In the genomic region with DNA sequence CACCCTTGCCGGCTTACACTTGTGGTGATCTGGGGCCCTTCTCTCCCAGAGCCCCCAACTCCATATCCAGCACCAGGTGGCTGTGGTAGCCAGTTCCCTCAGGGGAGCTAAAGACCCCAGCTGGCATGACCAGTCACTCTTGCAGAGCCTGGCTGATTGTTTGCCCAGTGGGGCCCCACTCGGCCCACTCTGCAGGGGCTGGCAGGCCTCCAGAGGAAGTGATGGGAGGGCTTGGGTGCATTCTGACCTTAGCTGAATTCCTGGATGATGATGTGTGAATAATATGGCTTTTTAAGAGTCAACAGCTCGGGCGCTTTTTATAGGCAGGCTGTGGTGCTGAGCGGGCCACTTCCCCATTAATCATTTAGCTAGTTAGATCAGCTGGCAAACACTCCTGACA, we compare ENCODE assay signal across 10 mouse cellular contexts. TPM values are rescaled to one million over a fixed set of nuclear protein-coding genes. Genes with fewer than 3 reads are reported as not detected.
DNase-seq lines count a peak whose midpoint lies in the region; ATAC-seq and TF ChIP-seq lines count a peak whose summit lies in the region.
"Had no signal": no experiment of that assay in that cellular context is flagged by ENCODE, and none has a peak within 500 bp of the region (broad histone marks: within the 10 kb centered on the region; RNA-seq: fewer than 3 reads in every experiment).

No protein-coding gene starts in this region.

- peaks cover 32% of the 10 kb centered on the region for H3K4me1 ChIP-seq in heart, embryonic 11.5 days (ENCODE audit: control insufficient read depth, insufficient read depth, low read length)
- peaks cover 9% of the 10 kb centered on the region for H3K4me1 ChIP-seq in heart, adult 2 months (ENCODE audit: control insufficient read depth, insufficient read depth, low read length)

- H3K27me3 ChIP-seq in heart, embryonic 11.5 days (ENCODE audit: control insufficient read depth, insufficient read depth, low read length) = peaks cover 6% of the 10 kb centered on the region; the same call in 1 of the 2 replicates
- H3K27me3 ChIP-seq in heart, adult 2 months (ENCODE audit: control insufficient read depth, insufficient read depth, low read length) = no peaks in the 10 kb centered on the region

- H3K9me3 ChIP-seq in heart, embryonic 11.5 days (replicated peaks; ENCODE audit: control insufficient read depth, low read length) = no peaks in the 10 kb centered on the region

- intact Hi-C loops in heart, adult 2 months (cut with DNase I) = no loop called here

- no peak for TF ChIP-seq EP300 in heart, adult 2 months (IDR thresholded peaks at IDR 0.05; ENCODE audit: insufficient read depth, low read depth, low read length)

- no peak for TF ChIP-seq POLR2A in heart, adult 2 months (IDR thresholded peaks at IDR 0.05; ENCODE audit: insufficient read depth, low read depth, low read length)

- H3K79me2 ChIP-seq in heart, adult 2 months (replicated peaks; ENCODE audit: control insufficient read depth, insufficient read depth, low read length) = no peaks in the 10 kb centered on the region

- H3K36me3 ChIP-seq in heart, embryonic 11.5 days (ENCODE audit: control insufficient read depth, insufficient read depth, low read length) = no peaks in the 10 kb centered on the region
- no peaks in the 10 kb centered on the region for H3K36me3 ChIP-seq in heart, adult 2 months (ENCODE audit: control insufficient read depth, insufficient read depth, low read length)
- H3K36me3 ChIP-seq: G1E had no signal

- no peak for DNase-seq in heart, adult 2 months
- DNase-seq in ovary, postnatal 36 days (ENCODE audit: low spot score) = peak; percentile 36
- no peak for DNase-seq in ovary, adult 18-20 months (ENCODE audit: low spot score)
- peak; percentile 53 for DNase-seq in kidney, postnatal 14 days
- DNase-seq in thymus, postnatal 25 days = no peak
- DNase-seq in adrenal gland, adult 8-10 months = no peak
- DNase-seq in urinary bladder, postnatal 25 days (ENCODE audit: low spot score) = no peak
- DNase-seq: cerebellum, adult 9-11 months had no signal

- peak overlapping the region; percentile 30 for H3K27ac ChIP-seq in heart, embryonic 11.5 days (ENCODE audit: low read depth, low read length)
- H3K27ac ChIP-seq in heart, adult 2 months = no peak overlapping the region

- peak overlapping the region; percentile 22 for H3K4me2 ChIP-seq in heart, embryonic 11.5 days

- ATAC-seq in heart, embryonic 11.5 days (replicated peaks; ENCODE audit: insufficient number of reproducible peaks, low FRiP score, low TSS enrichment) = peak; percentile 47; the same call in 1 of the 2 replicates

- no peak for TF ChIP-seq CTCF in heart, adult 2 months (IDR thresholded peaks at IDR 0.05)

- WGBS in heart, embryonic 11.5 days (ENCODE audit: insufficient replicate concordance) = 31% methylated on average over 5 of the region's 5 CpGs
- 11% methylated on average over 5 of the region's 5 CpGs for WGBS in heart, adult 2 months

- no peak overlapping the region for H3K4me3 ChIP-seq in heart, embryonic 11.5 days (ENCODE audit: low read depth, low read length)
- H3K4me3 ChIP-seq in heart, adult 2 months = no peak overlapping the region

- H3K9ac ChIP-seq in heart, embryonic 11.5 days (ENCODE audit: low read depth, low read length) = 0 out of 2 replicates have a peak overlapping the region, but pooled peaks have one; percentile 24
- H3K9ac ChIP-seq in heart, adult 2 months (ENCODE audit: low read depth, low read length) = no peak overlapping the region

RNA-seq across cellular contexts. Expression of a gene that starts 58.6 kb away (rescaled TPM):
- polyA plus RNA-seq in heart, embryonic 11.5 days (2014; fragmentation: Nextera tagmentation; extraction: Ambion mirVana) = 48.0 and 48.6 TPM in 2 replicates
- total RNA-seq in heart, adult 2 months (2021) = 1 to 10 TPM; 5.9 TPM
- 3.0 and 3.2 TPM in 2 replicates for polyA plus RNA-seq in heart, adult 2 months (2012; rRNA removed)
- 1 to 10 TPM in 2 of 4 experiments, under 1 TPM in 2; 0.70 to 1.7 (median 1.1) TPM for total RNA-seq in adrenal gland, adult 8-10 months (2022)

Comparison
In these comparisons a context has a peak if more than half of its experiments do, and no peak if none do; other contexts are left out.
1. DNase-seq: peak in ovary, postnatal 36 days (single experiment) and kidney, postnatal 14 days (single experiment); none in heart, adult 2 months (0 of 2), ovary, adult 18-20 months (single experiment), thymus, postnatal 25 days (single experiment), adrenal gland, adult 8-10 months (single experiment) and urinary bladder, postnatal 25 days (single experiment).